Mouse (Mus musculus) retina, postnatal 7 days (tissue): ENCODE measurements around the gene Fam92a.
"Not testable (repeated sequence)": the region's sequence is repeated elsewhere in the genome, so short reads cannot be mapped to it uniquely, and the experiment has no call there.

Experiments used
- DNase-seq: peaks from one replicate; pipeline ENCODE4 v3.0.0-alpha.2; 2012; ENCODE audit warnings: low read depth, low spot score

Fam92a gene

GRCm38 (mm10) chr4:12171318-12172091 lies at the start of gene Fam92a:
TSS of gene Fam92a (minus strand) at chr4:12172015.
- peak; percentile 60 for DNase-seq

GRCm38 (mm10) chr4:12178992-12179391 lies 7.2 kb upstream of the Fam92a start:
- DNase-seq, result no peak

GRCm38 (mm10) chr4:12170986-12171317 lies 863 bp downstream of the Fam92a start:
- DNase-seq, result no peak

DNA sequence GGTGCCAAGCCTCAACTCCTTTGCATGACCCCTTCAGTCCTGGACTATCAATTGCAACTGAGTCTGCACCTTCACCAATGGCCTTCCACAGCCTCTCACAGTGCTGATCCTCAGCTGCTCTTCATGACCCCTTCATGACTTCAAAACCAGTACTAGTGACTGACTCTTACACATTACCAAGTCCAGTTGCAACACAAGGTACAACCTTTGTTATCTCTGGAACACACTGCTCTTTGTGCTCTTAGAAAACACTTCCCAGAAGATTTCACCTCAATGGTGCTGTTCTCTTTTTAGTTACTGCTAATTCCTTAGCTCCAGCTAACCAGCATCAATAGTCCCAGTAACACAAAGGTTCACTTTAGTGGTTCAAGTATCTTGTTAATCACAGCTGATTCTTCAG lies 24.2 kb downstream of the Fam92a start:
- no peak for DNase-seq

GRCm38 (mm10) chr4:12141516-12141915 lies 30.3 kb downstream of the Fam92a start:
- DNase-seq, result not testable (repeated sequence)

DNA sequence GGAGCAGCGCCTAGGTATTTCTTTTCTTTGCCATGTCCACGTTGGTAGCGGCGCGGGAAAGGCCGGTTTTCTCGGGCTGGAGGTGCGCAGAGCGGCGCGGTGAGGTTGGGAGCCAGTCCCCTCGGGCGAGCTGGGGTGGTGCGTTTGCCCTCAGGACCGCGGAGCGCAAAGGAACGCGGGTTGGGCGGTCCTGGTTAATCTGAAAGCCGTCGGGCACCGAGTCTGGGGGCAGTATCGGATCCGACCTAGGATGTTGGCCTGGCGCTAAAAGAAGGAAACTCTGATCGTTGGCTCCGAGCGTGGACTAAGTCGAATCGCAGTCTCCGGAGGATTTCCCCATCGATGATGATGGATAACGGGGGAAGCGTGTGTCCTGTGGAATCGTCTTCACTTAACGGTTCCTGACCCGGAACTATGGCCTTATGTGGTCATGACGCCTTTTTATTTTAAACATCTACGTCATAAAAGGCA lies 31.2 kb downstream of the Fam92a start:
- DNase-seq, result peak; percentile 2

GRCm38 (mm10) chr4:12140141-12140567 lies 31.7 kb downstream of the Fam92a start, which contains the start of gene Rbm12b1:
TSS of gene Rbm12b1 (plus strand) at chr4:12140264.
- peak; percentile 71 for DNase-seq
